Mouse (Mus musculus) cerebellum, postnatal 4 days (tissue): ENCODE measurements around the gene Pex12.
"Not testable (repeated sequence)": the region's sequence is repeated elsewhere in the genome, so short reads cannot be mapped to it uniquely, and the experiment has no call there.

ENCODE experiments used
- DNase-seq, 2 experiments: peaks; one replicate each; pipeline ENCODE4 v3.0.0; 2022; ENCODE audit warnings: low spot score in 2 of 2, mixed read lengths in 1 of 2

Gene Pex12

DNA sequence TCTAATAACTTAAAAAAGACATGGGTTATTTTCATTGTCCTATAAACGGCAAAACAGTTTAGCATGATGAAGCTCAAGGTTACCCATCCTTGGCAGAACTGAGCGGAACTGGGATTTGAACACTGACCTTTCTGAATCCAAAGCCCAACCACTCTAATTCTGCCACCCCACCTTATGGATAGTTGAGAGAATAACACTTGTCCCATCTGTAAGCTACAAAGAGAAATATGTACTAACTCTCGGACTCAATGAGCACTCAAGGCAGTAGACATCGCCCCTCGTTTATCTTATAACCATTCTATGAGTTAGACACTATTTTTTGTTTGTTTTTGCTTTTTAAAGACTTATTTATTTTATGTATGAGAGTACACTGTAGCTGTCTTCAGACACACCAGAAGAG lies 13.3 kb downstream of the Pex12 start:
- DNase-seq = no peak

DNA sequence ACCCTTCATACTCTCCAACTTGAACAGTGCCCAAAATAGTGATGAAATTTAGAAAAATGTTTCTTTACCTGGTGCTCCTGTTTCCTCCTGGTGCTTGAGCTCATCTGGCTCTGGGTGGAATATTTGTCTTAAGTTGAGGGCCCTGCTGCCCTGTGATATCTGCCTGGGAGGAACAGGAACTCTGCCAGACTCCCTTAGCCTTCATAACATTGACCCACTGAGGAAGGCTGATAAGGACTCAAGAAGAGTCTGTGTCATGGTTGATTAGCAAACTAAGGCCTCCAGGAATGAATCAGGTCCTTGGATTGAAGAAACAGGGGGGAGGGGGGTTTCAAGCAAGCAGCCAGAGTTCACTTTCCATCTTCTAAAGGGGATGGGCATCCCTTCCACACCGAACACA lies 15.8 kb downstream of the Pex12 start, which contains the start of gene Slfn14:
TSS of gene Slfn14 (minus strand) at position 161 of the 400 bp plus-strand sequence.
- DNase-seq = no peak

DNA sequence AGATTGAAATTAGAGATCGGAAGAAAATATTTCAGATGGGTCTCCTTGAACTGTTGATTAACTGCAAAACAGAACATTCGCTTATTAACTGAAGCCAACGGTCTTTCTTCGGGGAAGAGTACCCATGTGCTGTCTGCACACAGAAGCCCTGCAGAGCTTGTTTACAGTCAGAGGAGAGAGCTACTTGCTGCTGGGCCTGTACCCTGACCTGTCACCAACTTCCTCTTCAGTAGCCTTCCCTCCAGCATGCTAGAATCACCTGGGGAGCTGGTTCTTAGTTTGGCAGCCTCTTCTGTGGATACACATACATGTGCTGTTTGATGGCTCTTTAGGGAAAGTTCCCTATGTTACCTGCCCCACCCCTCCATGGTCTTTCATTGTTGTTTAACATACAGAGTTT lies 16.8 kb downstream of the Pex12 start:
- no peak for DNase-seq

DNA sequence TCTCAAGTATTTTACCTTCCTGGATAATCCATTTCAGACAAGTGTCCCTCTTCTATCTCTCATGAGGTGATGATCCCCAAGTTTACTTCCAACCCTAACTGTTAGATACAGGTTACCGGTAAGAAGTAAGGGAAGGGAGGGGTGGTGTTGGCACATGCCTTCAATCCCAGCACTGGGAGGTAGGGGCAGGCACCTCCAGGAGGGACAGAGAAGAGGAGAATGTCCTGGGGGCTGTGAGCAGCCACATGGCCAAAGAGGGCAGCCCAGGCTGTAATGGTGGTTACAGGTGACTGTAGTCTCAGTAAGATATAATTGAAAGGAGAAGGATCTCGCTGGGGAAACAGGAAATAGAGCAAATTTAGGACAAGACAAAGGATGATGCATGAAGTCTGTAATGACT lies 20.3 kb downstream of the Pex12 start:
- DNase-seq = no peak

DNA sequence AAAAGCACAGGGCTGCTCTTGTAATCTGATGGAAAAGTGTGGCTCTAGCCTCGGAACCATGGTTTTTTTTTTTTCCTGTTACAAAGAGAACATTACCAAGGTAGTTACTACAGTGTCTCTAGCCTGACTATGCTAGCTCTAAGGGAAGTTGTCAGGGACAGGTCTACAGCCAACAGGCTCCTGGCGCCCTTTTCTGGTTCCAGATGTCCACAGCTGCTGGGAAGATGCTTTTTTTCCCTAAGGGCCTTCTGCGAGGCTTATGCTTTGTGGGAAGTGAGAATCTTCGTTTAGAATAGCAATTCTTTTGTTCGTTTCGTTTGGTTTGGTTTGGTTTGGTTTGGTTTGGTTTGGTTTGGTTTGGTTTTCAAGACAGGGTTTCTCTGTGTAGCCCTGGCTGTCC lies 22.7 kb downstream of the Pex12 start:
- no peak for DNase-seq

DNA sequence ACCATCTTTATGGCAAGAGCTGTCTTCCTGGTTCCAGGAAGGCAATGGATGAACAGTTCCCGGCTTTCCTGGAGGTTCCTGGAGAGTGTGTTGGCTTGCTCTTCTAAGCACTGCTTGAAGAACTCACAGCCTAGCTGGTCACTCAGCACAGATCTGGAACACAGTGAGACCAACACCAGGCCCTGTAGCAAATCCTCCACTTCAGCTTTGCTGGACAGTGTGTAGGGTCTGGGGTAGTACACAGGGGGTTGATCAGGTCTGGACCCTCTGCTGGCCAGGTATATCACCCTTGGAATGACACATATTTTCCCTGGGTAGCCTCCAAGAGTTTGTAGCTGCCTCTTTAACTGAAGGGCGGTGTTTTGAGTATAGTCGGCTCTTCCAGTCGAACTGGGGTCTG lies 23.4 kb downstream of the Pex12 start:
- DNase-seq = no peak

DNA sequence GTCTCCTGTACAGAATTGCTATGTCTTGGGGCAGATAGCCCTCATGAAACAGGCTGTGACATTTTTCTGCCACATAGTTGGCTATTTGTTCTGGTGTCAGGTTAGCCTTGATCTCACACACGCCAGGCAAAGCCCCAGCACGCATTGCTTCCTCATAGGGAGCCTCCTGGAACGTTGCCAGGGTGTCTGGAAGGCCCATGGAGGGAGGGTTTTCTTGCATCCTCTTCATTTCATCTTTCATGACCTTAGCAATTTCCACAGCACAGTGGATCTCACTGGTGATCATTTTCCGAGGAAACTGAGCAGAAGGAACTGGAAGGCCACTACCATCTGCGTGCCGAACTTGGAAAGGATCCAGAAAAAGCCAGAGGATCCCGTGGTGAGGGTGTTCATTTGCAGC lies 26.1 kb downstream of the Pex12 start:
- DNase-seq = no peak

DNA sequence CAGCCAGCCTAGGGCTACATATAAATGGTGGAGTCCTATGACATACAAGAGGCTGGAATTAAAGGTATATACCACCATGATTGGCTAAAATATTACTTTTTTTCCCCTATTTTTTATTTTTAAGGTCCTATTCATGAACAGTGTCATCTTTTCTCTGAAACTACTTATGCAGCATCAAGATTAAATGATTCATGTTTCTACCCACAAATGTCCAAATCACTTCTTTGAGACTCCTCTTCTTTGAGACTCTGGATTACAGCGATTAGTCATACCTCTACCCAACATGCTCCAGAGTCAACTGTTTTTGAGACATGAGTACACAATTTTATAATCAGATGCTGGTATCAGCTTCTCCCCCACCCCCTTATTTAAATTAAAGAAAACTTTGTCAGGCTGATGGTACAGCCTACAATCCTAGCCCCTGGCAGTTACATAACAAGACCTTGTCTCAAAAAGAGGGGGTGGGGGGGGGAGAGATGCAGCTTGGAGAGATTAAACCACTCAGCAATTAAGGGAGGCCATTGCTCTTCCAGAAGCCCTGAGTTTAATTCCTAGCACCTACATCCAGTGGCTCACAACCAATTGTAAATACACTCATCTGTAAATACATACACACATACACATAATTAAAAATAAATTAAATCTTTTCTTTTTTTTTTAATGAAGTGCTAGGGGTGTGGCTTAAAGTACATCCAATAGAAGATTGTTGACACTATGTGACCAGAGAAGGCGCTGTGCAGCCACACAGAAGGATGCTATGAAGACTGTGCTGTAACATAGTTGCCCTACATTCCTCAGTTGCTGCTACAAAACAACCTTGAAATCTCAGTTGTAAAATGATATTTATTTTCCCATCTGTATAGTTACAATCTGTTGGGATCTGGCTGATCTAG lies 30.2 kb downstream of the Pex12 start:
- DNase-seq = no peak

DNA sequence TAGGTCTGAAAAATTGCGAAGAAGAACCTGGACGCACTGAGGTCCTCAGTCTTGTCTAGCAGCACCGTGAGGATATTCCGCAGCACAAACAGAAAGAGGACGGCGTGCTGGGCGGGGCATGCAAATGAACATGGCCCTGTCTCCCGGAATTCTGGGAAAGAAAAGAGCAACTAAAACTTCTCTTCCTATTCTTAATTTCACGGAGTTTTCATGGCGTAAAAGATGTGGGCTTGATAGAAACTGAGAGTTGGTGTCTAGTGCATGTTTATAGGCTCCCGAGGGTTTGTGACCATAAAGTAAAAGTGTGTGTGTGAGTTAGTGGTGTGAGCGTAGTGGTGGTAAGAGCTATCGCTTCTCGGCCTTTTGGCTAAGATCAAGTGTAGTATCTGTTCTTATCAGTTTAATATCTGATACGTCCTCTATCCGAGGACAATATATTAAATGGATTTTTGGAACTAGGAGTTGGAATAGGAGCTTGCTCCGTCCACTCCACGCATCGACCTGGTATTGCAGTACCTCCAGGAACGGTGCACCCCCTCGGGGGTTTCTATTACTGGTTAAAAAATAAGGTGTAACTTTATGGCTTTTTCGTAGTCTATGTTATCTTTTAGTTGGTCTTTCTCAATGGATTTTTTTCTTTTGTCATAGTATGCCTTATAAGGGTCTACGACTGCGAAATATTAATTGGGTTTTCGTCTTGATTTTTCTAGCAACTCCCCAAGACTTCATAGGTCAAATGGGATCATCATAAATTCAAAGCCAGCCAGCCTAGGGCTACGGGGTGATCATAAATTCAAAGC lies 31.0 kb downstream of the Pex12 start:
- peak; percentile 39 to 68 for DNase-seq

DNA sequence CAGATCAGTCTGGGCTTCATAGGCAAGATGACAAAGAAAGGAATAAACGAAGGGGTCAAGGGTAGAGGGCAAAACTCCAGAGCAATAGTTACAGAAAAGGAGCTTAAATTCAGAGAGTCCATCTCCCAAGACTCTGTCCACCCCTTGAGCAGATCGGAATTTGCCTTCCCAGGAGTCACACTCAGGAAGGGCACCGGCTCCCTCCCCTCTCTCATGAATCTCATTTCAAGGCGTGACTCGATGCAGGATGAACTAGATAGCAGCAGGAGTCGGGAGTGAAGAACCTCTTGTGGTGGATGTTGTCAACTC lies 31.6 kb downstream of the Pex12 start:
- DNase-seq = no peak

DNA sequence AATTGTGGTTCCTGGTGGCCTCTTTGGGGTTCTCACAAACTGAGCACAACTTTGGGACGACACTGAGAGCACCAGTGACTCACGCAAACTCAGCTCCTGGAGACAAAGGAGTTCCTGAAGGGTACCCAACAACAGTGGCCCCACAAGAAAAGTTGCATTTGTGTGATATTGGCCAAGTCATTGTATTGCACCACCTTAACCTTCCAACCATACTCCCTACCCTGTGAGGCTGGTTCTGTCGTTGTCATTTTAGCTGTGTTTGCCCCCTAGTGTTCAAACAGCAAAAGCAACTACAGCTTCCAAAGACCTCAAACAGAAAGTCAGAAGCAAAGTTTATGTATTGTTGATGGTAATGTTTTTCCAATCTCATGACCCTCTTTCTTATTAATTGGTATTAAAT lies 39.2 kb downstream of the Pex12 start:
- no peak for DNase-seq

DNA sequence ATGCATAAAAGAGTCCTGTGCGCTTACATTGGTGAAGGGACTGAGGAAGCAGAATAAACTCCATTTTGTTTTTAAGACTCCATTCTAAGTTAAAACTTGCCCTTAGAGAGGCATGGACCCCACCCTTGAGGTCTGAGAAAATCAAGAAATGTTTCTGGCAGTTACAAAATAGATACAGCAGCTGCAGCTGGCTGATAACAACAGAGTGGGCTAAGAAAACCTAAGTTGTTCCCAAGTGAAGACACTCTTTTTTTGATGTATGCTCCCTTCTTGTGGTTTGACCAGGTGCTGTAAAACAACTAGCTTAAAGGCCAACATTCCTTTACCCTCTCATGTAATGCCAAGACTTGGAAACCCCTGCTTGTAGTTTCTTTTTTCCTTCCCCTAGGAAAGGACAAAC lies 39.7 kb downstream of the Pex12 start:
- DNase-seq = no peak

DNA sequence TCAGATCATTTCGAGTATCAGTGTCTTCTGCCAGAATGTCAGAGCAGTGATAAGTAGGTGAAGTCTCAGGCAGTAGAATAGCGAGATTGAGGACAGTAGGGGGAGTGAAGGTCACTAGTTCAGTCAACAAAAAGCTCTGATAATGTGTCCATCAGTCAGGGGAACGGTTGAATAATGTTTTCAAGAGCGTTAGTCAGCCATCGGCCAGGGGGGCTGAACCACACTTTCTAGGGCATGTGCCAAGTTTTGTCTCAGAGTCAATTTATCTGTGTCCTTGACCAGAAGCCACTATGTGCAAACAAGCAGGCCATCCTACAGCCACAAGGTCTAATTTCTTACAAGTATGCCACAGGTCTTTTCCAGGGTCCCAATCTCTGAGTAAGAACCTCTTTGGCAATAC lies 45.2 kb downstream of the Pex12 start:
- not testable (repeated sequence) for DNase-seq
